Mouse (Mus musculus): ENCODE results near the gene Med15.

- TF ChIP-seq POLR2A (IDR thresholded peaks at IDR 0.05; ENCODE audit: extremely low read depth, insufficient read depth, low read length): no peak
- TF ChIP-seq CTCF (IDR thresholded peaks at IDR 0.05; ENCODE audit: extremely low read depth, insufficient read depth, low read length): no peak
Measured at GRCm38 (mm10) chr16:17638036-17638628, 94.6 kb downstream of the Med15 start.

Measured in cortical plate, adult 2 months (tissue).